Mouse (Mus musculus) gastrocnemius, postnatal 10 days (tissue): ENCODE data around the gene Rnf144a. TPM values are rescaled to one million over a fixed set of nuclear protein-coding genes. Genes with fewer than 3 reads are reported as not detected.
A peak's percentile ranks its signal among the peaks of the same experiment; 100 is the strongest.
"Not testable (repeated sequence)": the region's sequence is repeated elsewhere in the genome, so short reads cannot be mapped to it uniquely, and the experiment has no call there.

Experiments used
- DNase-seq: peaks from one replicate; pipeline ENCODE4 v3.0.0; 2021; ENCODE audit warnings: mixed read lengths
- long read RNA-seq, 2 experiments: library from polyadenylated mRNA; stranded (forward); transcript quantifications; one replicate each; pipeline ENCODE4 v2.0.0; 2021
- total RNA-seq, 2 experiments: library from RNA; stranded (reverse); gene quantifications; 2 replicates each; pipeline ENCODE4 v1.2.3; 2021

Rnf144a gene
- total RNA-seq = 10 to 100 TPM; 29.0 to 39.4 TPM
- long read RNA-seq, experiment 1, full-length matches to known transcripts = 12 of 26 reads
- long read RNA-seq, experiment 1, partial matches to known transcripts = 5 of 26 reads
- long read RNA-seq, experiment 1, other reads (novel, unspliced or antisense) = 9 of 26 reads
- long read RNA-seq, experiment 2, full-length matches to known transcripts = 5 of 13 reads
- long read RNA-seq, experiment 2, partial matches to known transcripts = 0 of 13 reads
- long read RNA-seq, experiment 2, other reads (novel, unspliced or antisense) = 8 of 13 reads

DNA sequence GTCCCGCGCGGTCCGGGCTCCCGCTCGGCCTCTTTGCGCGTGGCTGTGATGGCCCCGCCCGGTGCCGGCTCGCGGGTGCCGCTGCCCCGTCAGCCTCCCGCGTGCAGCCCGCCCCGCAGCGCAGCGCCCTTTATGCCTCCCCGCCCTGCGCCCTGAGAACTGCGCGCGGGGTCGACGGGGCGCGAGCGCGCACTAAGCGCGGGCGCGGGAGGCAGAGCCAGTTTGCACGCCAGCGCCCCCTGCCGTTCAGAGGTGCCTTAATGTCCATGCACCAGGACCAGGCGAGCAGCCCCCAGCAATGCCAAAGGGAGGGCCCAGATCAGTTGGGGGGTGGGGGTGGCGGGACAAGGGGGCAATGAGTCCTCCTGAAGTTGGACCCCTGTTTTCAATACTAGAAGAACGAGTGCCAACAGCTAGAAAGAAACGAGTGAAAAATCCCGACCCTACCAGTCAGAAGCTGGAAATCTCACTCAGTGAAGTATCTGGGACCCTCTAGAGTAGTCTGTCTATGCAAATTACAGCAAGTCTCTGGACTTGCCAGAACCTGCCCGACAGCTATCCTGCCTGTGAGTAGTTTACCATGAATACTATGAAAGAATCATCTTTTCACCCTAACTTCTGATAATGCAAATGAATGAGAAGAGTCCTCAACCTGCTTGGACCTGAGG is at the start of gene Rnf144a:
TSS of gene Rnf144a (minus strand) at position 151 of the 668 bp plus-strand sequence.
- DNase-seq = peak; percentile 98

DNA sequence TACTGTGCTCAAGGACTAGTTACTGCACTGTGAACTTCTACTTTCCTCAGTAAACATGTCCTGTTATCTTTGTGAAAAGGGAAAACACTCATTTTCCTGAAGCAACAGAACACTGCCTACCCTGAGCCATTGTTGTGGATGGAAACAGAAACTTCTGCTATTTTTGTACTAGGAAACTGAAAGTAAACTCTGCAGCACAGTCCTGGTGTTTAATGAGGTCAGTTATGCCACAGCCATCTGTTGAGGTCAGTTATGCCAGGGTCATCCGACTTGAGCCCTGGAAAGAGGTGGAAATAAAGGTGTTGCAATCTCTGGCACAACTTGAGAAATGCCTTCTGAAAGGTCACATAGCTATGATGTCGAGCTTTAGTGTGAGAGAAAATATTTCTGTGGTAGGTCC is 45.0 kb upstream of the Rnf144a start:
- DNase-seq = no peak

DNA sequence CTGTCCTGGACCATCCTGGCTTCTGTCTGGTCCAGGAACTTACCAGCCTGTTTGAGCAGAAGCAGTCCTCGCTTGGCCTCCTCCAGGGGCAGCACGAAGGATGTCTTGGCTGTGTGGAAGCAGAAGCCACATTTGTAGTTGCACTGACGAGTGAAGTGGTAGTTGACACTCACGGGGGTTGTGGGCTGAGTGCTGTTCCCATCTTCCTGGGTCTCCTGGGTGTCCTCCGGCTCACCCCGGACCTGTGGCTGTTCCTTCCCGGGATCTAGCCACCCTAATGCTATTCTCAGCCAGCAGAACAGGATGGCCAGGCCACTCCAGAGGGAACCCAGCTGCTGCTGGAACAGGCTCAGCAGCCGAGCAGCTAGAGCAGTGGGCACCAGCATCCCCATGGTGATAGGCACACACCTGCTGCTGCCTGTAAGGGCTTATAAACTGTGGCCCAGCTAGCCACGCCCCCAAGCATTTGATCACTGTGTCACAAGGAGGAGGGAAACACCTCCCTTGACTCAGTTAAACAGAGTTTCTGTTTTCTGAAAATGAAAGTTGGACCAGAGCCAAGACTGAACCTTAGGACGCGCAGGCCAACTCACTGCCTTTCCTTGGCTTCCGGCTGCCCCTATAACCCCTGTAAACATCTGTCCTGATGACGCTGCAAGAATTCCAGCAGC is 41.1 kb upstream of the Rnf144a start, which contains the start of gene Rsad2:
TSS of gene Rsad2 (minus strand) at position 425 of the 671 bp plus-strand sequence.
- DNase-seq = peak; percentile 57

DNA sequence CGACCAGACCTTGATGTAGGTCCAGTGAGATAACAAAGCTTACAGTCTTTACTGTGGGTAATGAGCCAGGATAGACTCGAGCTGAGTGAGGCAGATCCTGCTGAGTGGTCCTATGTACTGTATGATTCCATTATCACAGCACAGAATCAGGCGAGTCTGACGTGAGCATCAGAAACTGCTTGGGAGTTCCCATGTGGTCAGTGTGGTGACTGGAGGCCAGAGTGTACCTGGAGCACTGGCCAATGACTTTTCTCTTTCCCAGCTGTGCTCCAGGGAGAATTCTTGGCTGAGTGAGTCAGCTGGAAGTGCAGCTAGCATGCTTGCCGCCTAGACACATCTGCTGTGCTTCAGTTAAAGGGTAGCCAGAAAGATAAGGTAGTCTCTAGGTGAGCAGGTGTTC is 39.6 kb upstream of the Rnf144a start:
- DNase-seq = no peak

DNA sequence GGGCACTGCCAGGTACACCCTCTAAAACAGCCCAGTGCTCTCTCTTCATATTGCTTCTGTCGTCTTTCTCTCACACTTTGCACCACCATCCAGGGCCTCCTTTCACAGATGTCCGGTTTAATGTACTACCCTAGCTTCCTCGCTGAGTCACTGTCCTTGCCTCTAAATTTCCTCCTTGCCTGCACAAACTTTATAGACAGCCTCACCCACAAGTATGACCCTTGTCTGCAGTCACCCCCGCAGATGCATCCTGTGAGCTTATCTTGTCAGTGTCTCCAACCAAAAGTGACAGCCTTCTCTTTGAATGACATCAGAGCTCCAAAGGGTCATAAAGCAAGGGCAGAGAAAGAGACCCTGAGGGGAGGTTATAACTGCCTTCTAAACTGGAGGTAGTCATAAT is 37.9 kb upstream of the Rnf144a start:
- no peak for DNase-seq

DNA sequence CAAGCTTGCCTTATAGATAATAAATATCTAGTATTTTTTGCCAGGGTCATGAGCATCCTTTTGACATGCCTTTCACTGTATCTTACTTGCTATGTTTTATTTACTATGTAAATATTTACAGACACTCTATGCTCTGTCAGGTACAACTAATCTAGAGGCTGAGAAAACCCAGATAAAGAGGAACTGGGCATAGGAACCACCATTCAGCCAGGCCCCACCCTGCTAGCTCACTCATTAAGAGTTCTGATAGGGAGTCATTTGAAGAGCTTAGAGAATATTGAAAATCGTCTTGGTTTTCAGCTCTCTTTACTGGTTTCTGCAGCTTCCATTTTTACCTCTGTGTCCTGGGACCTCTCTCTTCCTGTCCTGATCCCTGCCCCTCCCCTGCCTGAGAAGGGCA is 36.1 kb upstream of the Rnf144a start:
- no peak for DNase-seq

DNA sequence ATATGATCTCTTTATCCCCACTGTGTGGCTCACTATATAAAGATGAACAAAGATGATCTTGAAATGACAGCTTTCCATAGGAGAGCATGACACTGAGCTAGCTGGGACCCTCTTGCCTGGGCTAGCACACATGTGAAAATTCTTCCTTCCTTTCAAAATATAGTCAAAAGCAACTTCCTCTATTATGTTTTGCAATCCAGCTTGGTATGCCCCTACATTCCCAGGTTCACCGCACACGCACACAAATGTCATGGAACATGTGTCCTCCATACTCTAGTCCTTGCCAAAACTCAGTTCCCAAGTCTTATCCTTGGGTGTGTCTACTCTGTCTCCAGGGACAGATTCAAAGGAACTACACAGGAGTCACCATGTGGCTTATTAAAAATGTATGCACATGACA is 34.4 kb upstream of the Rnf144a start:
- no peak for DNase-seq

DNA sequence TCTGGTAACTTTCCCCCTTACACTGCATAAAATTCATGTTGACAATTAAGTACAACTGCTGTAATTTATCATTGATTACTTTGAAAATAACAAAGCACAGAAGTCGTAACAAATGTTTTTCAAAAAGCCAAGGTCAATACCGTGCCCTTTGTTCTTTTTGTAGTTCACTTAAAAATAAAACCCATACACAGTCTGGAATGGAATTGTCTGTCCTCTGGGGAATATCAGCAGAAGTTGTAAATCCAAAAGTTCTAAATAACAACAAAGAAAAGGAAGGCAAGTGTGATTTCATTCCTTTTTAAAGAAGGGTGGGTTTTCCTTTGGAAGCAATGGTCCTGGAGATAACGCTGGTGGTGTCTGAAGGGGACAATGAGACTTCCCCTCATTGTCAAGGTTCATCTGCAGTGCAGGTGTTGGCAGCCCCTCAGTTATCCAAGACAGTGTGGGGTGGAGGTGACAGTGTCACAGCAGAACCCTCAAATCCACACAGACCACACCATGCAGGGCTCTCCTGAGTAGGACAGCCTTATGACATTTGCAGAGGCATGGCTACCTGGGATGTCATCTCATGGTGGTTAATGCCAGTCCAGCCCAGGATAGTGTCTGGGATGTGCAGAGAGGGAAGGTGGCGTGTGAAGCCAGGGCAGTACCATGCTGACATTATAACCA is 31.5 kb upstream of the Rnf144a start:
- no peak for DNase-seq

DNA sequence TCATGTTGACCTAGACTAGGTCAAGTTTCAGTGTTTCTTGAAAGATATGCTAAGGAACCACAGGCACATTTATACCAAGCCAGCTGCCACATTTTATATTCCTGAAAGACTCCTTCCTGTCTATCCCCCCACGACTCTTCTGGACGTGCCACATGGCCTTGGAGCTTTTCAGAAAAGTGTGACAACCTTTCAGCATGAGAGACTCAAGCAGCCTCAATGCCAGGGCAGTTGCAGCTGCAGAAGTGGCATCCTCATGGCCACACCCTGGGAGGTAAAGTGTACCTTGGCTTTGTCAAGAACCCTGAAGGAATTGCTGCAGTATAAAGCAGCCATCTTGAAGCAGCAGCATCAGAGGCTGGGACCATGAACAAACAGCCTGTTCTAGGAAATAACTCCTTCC is 29.5 kb upstream of the Rnf144a start:
- no peak for DNase-seq

DNA sequence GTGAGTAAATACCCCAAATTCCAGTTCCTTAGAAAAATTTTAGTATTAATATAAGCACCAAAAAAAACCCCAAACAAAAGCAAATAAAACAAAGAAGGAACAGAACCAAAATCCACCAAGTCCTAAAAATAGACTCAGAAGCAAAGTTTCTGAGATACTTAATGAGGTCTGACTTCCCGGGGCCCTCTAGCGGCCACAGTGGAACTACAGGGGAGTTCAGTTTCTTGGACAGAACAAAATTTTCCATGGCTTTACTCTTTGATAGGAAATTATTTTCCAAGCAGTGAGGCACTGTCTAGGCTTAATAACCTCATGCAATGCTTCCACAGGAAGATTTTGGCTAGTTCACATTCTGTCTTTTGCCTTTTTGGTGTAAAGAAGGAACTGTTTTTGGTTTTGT is 29.0 kb upstream of the Rnf144a start:
- DNase-seq = peak; percentile 87

DNA sequence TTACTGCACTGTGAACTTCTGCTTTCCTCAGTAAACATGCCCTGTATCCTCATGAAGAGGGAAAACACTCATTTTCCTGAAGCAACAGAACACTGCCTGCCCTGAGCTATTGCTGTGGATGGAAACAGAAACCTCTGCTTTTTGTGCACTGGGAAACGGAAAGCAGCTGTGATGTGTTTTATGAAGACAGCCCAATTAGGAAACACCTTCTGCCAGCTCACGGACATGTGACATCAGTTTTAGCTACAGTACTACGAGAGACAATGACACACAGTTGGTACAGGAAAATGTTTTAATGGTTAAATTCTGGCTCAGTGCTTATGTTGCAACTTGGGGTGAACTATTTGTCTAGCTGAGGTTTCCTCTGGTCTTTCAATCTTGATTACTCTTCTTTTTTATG is 24.3 kb upstream of the Rnf144a start:
- no peak for DNase-seq

DNA sequence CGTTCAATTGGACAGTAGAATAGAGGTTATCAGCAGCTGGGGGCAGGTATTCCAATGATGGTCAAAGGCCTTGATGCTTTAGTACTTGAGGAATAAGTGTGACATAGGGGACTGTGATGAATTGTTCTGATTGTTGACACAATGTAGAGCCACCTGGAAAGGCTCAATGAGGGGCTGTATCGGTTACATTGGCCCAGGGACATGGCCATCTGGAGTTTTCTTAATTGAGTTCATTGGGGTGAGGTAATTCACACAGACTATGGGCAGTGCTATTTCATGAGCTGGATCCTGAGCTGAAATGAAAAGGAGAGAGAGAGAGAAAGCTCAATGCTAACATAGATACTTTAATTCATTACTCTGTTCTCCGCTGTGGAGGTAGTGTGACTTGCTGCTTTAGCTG is 22.9 kb upstream of the Rnf144a start:
- no peak for DNase-seq

DNA sequence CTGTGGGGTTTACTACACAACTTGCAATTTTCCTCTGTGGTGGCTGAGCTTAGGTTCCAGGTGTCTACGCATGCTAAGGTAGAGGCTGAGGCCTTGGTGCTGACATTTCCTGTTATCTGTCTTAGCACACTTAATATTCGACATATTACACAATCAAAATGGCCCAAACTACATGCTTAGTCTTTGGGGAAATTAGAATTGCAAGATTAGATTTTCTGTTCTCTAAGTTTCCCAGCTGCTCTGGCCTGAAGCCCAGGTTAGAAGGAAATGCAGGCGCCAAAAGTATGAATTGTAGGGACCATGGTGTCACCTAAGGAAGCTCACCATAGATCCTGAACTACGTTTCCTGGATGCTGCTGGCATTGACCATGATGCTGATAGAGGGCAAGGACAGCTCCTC is 21.3 kb upstream of the Rnf144a start:
- no peak for DNase-seq

DNA sequence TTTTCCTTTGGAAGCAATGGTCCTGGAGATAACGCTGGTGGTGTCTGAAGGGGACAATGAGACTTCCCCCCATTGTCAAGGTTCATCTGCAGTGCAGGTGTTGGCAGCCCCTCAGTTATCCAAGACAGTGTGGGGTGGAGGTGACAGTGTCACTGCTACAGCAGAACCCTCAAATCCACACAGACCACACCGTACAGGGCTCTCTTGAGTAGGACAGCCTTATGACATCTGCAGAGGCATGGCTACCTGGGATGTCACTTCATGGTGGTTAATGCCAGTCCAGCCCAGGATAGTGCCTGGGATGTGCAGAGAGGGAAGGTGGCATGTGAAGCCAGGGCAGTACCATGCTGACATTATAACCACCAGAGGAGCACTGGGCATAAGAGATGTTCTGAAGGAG is 13.7 kb upstream of the Rnf144a start:
- not testable (repeated sequence) for DNase-seq

DNA sequence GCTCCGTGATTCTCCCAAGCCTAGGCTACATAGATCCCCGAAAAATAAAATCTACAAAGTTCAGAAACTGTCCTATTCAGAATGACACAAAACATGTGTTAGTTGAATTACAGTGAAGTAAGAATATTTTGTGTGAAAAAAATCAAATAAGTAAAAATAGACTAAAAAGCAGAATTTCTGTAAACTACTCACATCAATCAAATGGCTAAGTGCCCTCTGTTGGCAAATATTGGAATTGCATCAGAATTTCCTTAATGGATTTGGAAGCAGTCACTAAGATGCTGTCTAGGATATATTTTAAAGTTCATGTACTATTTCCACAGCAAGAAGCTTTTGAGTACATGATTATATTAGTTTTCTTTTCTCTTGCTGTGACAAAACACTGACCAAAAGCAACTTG is 9.8 kb upstream of the Rnf144a start:
- no peak for DNase-seq

DNA sequence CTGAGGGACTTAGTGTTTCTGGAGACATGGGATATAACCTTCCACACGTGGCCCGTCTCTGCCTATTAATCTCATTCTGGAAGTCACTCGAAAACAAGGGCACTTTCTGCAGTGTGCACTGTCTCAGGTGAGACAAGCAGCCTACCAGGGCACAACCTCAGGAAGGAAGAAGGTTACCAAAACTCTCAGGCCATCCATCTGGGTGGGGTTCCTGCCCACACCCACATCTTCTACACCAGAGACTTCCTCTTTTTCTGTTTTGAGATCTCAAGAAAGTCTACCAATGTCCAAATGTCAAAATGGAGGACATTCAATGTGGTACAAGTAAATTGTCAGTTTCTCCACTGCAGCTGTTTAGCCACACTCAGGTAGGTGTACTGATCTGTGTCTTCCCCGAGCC is 3.3 kb upstream of the Rnf144a start:
- DNase-seq = no peak

DNA sequence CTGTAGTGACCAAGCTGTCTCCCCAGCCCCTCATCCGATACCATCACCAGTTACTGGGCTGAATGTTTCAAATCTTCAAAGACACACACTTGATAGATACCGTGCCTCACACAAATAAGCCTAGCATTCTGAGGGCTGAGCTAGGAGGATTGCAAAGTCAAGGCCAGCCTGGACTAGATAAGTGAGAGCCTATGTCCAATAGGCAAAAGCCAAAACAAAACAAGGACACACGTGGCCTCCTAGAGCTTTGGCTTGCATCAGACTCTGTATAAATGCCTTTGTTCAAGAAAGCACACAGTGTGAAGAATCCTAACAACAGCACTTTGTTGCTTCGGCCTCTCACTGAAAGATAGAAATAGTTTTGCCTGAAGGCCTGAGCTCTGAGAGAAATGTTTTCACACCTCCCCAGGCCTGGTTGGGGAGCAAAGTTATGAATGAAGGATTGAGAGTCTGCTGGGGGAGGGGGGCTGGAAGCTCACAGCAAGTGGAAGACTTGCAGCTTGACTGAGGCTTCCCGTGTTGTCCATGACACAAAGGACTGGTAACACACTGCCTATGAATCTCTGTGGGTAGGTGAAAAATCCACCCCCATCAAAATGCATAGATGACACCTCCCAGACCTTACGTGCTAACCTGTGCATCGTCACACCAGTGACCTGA is 1.7 kb upstream of the Rnf144a start:
- no peak for DNase-seq

DNA sequence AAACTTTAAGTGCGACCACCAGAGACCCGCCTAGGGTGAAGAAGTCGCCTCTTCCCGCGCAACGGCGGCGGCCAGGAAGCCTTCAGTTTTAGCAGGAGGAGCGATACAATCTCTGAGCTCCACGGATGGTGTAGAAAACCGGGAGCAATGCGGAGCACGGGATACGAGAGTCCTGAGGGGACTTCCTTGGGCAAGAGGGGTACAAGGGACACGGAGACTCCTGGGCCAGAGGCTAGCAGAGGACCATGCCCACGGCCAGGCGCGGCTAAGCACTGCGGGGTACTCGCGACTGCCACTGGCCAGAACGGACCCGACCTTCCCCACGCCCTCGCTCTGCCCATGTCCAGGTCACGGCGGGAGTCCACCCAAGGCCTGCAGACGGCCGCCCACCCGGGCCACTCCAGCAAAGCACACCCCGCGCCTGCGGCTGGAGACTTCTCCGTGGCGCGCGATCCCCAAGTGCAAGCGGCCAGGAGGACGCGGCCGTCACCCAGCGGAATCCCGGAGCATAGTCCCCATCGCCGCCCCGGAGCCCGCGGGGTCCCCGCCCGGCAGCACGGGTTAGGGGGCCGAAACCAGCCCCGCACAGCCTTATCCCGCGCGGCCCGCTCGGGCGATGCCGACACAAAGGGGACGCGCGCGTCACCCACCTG is 477 bp downstream of the Rnf144a start:
- peak; percentile 50 for DNase-seq

DNA sequence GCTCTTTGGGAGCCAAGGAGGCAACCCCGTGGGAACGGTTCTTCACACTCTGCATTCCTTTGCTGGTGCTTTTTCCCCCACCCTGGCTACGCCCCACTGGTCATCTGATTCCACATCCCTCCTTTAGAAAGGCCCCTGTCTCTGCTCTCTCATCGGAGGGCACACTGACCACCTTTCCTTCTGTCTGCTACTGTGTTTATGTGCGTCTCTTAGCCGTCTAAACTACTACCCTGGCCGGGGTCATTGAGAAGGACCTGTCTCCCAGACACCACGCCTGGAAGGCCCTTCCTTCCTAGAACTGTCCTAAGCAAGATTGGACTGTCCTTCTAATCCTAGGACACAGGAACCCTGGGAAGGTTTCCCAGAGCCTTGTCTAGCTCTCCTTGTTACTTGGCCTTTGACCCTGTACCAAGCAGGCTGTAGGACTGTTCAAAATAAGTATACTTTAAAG is 1.1 kb downstream of the Rnf144a start:
- DNase-seq = no peak

DNA sequence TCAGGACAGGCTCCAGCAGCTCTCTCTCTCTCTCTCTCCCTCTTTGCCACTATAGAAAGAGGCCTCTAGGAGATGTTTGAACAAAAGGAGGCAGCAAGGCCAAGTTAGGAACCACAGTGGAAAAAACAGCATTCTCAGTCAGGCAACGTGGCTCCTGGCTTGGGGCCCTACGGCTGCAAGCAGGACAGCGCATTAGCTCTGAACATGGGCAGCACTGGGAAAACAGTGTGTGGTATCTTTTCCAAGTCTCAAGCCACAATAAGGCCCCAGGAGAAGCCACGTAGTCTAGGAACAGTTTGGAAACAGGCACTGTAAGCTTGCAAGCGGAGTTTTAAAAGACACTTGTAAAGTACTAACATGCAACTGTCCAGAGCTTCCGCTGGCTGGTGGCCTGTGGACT is 2.3 kb downstream of the Rnf144a start:
- peak; percentile 55 for DNase-seq

DNA sequence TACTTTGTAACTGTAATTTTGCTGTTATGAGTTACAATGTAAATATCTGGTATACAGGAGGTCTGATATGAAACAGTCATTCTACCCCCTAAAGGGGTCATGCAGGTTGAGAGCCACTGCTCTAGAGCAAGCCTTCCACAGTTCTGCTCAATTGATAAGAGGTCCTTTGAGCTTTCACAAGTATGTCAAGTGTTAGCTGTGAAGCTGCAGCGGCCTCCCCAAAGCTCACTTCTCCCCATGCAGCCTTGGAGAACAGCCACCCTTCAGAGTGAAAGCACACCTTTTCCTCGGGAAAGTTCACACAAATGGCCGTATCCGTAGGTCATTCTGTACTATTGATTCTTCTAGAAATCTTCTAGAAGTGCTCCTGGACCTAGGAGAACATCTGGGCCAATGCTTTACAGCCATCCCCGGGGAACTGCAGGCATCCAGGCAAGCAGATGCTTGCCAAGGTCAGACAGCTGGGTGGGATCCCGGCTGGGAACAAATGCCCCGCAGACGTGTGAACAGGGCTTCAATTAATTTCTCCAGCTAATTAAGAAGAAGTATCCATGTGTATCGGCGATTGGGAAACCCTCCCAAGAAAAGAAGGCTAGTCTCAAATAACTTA is 3.1 kb downstream of the Rnf144a start:
- DNase-seq = no peak
